Mouse (Mus musculus): ENCODE measurements around the gene Csgalnact2. TPM values are rescaled to one million over a fixed set of nuclear protein-coding genes. Genes with fewer than 3 reads are reported as not detected.

The Csgalnact2 gene
- polyA plus RNA-seq, 1 experiment from 2014 or later: 15.3 TPM

DNA sequence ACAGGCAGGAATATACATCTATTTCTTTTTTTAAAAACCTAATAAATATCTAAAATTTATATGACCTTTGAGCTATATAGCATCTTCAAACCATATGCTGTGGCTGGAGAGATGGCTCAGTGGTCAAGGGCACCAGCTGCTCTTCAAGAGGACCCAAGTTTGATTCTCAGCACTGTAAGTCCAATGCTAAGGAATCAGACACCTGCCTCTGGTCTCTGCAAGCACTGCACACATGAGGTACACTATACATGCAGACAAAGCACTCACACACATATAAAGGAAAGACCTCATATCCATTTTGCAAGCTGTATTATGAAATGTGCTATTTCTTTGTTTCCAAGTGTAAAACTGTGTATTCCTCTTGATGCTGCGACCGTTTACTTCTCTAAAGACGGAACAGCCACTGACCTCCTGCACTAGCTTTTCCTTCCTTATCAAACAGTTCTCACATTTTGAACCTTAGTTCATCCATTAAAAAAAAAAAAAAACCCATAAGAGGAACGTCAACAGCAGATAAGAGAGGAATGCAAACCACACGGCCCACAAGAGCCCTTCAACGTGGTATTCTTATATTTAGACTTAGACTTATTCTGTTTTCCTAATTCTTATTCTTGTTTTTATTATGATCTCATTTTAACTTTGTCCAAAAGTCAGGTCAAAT is 11.0 kb downstream of the Csgalnact2 start:
- no peaks in the 10 kb centered on the region for H3K27me3 ChIP-seq
- H3K9ac ChIP-seq: no peak overlapping the region
- no peak overlapping the region for H3K4me3 ChIP-seq
- ATAC-seq (ENCODE audit: low FRiP score, low read depth): no peak
- H3K4me1 ChIP-seq: no peaks in the 10 kb centered on the region
- no peak overlapping the region for H3K4me2 ChIP-seq (replicated peaks)
- 71% methylated on average over 6 of the region's 6 CpGs for WGBS
- H3K27ac ChIP-seq: no peak overlapping the region
- H3K9me3 ChIP-seq: no peaks in the 10 kb centered on the region
- H3K36me3 ChIP-seq: peaks cover 17% of the 10 kb centered on the region

DNA sequence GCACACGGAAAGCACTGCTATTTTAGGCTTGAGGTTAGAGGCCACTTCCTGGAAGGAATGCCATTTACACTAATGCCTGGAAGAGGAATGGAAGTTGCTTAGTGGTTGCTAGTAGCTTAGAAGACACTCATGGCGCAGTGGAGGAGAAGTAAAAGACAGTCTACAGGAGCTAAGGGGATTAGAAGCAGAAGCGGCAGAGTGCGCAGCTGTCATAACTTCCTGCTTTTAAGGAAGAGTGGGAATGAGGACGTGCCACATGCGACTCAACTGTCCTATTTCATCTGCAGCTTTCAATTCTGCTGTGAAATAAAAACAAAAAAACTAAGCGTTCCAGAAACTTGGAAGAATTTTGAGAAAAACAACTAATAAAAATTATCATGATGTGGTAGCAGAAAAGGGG is 11.7 kb downstream of the Csgalnact2 start:
- H3K4me2 ChIP-seq (replicated peaks): no peak overlapping the region
- H3K4me3 ChIP-seq: no peak overlapping the region
- peaks cover 25% of the 10 kb centered on the region for H3K36me3 ChIP-seq
- WGBS: 77% methylated on average over 7 of the region's 7 CpGs
- no peaks in the 10 kb centered on the region for H3K4me1 ChIP-seq
- no peak overlapping the region for H3K9ac ChIP-seq
- no peaks in the 10 kb centered on the region for H3K27me3 ChIP-seq
- H3K27ac ChIP-seq: no peak overlapping the region
- ATAC-seq (ENCODE audit: low FRiP score, low read depth): no peak
- H3K9me3 ChIP-seq: no peaks in the 10 kb centered on the region

DNA sequence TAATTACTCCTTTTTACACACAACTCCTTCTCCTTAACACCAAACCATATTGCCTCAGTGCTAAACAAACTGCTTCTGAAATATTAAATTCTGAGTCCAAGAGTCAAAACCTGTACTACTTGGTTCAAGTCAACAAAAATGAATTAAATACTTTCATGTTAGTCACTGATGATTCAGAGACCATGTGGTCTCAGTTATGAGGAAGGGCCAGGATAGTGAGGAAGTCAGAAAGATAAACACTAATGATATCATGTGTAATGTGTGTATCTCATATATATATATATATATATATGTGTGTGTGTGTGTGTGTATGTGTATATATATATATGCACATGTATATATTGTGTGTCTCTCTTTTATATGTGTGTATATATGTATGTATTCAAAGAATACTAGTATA is 12.4 kb downstream of the Csgalnact2 start:
- Histone ChIP-seq H3K4me2 (replicated peaks) (no peak overlapping the region), H3K4me3 (no peak overlapping the region), H3K36me3 (peaks cover 31% of the 10 kb centered on the region), H3K27me3 (no peaks in the 10 kb centered on the region), H3K9ac (no peak overlapping the region), H3K27ac (no peak overlapping the region), H3K9me3 (no peaks in the 10 kb centered on the region), H3K4me1 (no peaks in the 10 kb centered on the region)
- no peak for ATAC-seq (ENCODE audit: low FRiP score, low read depth)

DNA sequence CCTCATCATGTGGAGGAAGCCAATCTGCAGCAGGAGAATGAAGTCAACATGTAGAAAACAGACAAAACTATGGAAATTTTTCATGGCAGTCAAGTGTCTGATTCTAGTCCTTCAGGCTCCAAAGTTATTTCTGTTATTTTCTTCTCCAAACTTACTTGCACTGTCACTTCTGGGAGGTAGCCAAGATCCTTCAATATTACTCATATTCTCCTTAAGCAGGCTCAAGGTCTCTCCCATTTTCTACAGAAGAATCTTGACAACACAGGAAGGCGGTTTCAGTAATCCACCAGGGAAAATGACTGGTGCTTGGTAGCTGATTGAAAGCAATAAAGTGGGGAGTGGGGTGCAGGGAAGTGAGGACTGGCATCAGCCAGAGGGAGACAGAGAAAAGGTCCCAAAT is 16.2 kb downstream of the Csgalnact2 start:
- WGBS: 87% methylated on average over 1 of the region's 1 CpGs
- no peak overlapping the region for H3K4me2 ChIP-seq (replicated peaks)
- H3K4me3 ChIP-seq: no peak overlapping the region
- no peaks in the 10 kb centered on the region for H3K27me3 ChIP-seq
- H3K9me3 ChIP-seq: no peaks in the 10 kb centered on the region
- H3K9ac ChIP-seq: no peak overlapping the region
- ATAC-seq (ENCODE audit: low FRiP score, low read depth): no peak
- no peaks in the 10 kb centered on the region for H3K4me1 ChIP-seq
- H3K27ac ChIP-seq: no peak overlapping the region
- peaks cover 42% of the 10 kb centered on the region for H3K36me3 ChIP-seq

DNA sequence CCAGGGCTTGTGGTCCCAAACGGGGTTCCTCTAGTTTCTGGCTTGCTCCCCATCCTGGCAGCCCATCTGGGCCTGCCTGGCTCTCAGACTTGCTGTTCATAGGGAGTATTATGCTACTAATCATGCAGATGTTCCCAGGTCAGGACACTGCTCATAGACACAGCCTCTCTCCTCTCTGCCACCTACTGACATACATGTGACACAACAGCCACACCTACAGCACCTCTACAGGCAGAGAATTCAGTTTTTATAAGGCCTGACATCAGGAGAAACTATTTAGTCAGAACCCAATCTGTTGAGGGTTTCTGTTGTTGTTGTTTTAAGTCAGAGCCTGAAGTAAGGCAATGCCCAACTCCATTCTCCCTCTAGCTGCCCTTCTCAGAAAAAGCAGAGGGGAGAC is 27.1 kb downstream of the Csgalnact2 start:
- no peak overlapping the region for H3K4me2 ChIP-seq (replicated peaks)
- no peak overlapping the region for H3K27ac ChIP-seq
- H3K36me3 ChIP-seq: peaks cover 43% of the 10 kb centered on the region
- 65% methylated on average over 1 of the region's 1 CpGs for WGBS
- H3K27me3 ChIP-seq: no peaks in the 10 kb centered on the region
- no peak overlapping the region for H3K9ac ChIP-seq
- no peaks in the 10 kb centered on the region for H3K4me1 ChIP-seq
- H3K9me3 ChIP-seq: no peaks in the 10 kb centered on the region
- H3K4me3 ChIP-seq: no peak overlapping the region
- no peak for ATAC-seq (ENCODE audit: low FRiP score, low read depth)

DNA sequence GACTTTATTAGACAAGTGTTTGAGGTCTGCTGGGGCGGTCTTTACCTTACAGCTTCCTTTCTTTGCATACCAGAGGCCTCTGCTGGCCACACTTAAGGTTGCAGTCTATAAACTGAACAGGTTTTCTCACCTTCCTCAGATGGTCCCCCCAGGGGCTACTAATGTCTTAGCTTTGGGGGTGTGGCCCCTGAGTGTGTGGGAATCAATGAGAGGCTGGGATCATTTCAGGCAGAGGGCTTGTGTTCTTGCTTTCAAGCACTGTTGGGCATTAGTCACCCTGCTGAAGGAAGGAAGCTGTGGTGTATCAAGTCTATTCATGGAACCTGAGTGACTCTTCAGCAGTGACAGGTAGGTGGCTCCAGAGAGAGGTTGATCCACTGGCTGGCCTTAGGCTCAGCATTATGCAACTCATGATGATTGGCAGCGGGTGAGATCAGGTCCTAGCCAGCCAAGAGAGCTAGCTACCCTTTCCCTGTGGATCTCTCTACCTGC is 39.6 kb downstream of the Csgalnact2 start:
- no peaks in the 10 kb centered on the region for H3K9me3 ChIP-seq
- no peak overlapping the region for H3K4me2 ChIP-seq (replicated peaks)
- H3K9ac ChIP-seq: no peak overlapping the region
- no peak overlapping the region for H3K27ac ChIP-seq
- H3K27me3 ChIP-seq: no peaks in the 10 kb centered on the region
- no peak overlapping the region for H3K4me3 ChIP-seq
- H3K36me3 ChIP-seq: no peaks in the 10 kb centered on the region
- H3K4me1 ChIP-seq: no peaks in the 10 kb centered on the region
- WGBS: 38% methylated on average over 2 of the region's 2 CpGs
- ATAC-seq (ENCODE audit: low FRiP score, low read depth): no peak

DNA sequence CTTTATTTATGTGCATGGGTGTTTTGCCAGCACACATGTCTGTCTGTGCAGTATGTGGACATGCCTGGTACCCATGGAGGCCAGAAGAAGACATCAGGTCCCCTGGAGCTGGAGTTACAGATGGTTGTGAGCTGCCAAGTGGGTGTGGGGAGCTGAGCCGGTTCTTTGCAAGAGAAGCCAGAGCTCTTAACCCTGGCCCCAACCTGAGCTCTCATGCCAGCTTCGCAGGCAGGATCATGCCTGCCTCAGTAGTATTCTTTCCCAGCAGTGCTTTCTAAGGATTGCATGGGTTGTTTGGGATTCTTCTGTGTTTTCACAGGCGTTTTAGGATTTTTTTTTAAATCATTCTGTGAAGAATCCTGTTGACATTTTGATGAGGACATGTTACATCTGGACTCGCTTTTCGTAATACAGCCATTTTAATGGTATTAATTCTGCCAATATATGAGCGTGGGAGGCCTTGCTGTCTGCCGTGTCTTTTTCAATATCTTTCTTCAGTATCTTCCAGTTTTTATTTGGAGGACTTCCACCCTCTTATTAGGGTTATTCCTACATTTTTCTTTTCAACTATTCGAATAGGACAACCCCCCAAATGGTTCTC is 41.1 kb downstream of the Csgalnact2 start:
- H3K9me3 ChIP-seq: no peaks in the 10 kb centered on the region
- H3K36me3 ChIP-seq: no peaks in the 10 kb centered on the region
- ATAC-seq (ENCODE audit: low FRiP score, low read depth): no peak
- no peak overlapping the region for H3K9ac ChIP-seq
- 75% methylated on average over 8 of the region's 8 CpGs for WGBS
- H3K4me3 ChIP-seq: no peak overlapping the region
- no peaks in the 10 kb centered on the region for H3K4me1 ChIP-seq
- H3K4me2 ChIP-seq (replicated peaks): no peak overlapping the region
- H3K27ac ChIP-seq: no peak overlapping the region
- H3K27me3 ChIP-seq: no peaks in the 10 kb centered on the region

DNA sequence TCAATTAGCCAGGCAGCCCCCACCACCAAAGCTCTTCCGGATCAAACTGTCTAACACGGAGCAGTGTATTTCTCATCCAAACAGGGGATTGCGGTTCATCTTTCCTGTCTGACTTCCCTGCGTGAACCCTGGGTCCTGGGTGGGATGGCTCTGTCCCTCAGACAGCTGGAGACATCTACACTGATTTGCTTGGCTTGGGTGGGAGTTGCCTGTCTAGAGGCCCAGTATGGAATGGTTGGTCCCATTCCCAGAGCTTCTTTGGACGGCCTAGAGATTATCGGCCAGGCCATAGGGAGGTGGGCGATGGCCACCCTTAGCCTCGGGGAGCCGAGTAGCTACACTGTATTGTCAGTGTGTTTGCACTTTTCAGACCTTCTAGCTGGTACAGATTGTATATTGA is 48.1 kb downstream of the Csgalnact2 start:
- Histone ChIP-seq H3K27ac (no peak overlapping the region), H3K9ac (no peak overlapping the region)

DNA sequence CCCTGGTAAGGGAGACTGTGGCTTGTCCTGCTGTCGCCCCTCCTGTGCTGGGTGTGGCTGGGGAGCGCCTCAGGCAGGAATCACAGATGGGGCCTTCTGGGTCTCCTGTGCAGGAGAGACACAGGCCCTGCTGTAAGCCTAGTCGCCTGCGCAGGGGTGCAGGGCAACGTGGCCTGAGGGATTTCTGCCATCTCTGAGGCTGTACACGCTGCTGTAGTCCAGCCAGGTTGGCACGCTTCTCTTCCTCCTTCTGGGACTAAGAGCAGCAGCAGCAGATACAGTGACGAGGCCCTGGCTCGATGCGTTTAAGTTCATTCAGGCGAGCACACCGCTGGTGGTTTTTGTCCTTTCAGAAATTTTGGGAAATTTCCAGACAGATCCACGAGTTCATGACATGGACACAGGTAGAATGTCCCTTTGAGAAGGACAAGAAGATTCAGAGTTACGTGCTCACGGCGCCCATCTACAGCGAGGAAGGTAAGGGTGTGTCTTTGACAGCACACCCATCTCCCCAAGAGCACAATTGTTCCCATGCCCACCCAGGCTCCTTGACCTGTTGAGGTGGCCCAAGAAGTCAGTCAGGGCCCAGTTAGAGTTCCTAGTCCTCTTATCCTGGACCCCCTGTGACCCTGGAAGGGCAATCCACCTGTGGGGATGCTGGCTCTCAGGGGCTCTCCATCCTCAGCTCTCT is 50.0 kb downstream of the Csgalnact2 start:
- H3K9ac ChIP-seq: no peak overlapping the region
- H3K36me3 ChIP-seq: no peaks in the 10 kb centered on the region
- H3K9me3 ChIP-seq: no peaks in the 10 kb centered on the region
- ATAC-seq (ENCODE audit: low FRiP score, low read depth): no peak
- whole genome bisulfite sequencing: 81% methylated on average over 17 of the region's 17 CpGs
- H3K27me3 ChIP-seq: no peaks in the 10 kb centered on the region
- no peak overlapping the region for H3K4me2 ChIP-seq (replicated peaks)
- H3K4me1 ChIP-seq: no peaks in the 10 kb centered on the region
- no peak overlapping the region for H3K27ac ChIP-seq
- no peak overlapping the region for H3K4me3 ChIP-seq

More for the DNA sequence above, 48.1 kb downstream of the Csgalnact2 start:
- no peaks in the 10 kb centered on the region for H3K36me3 ChIP-seq
- H3K9me3 ChIP-seq: no peaks in the 10 kb centered on the region
- ATAC-seq (ENCODE audit: low FRiP score, low read depth): no peak
- H3K4me1 ChIP-seq: no peaks in the 10 kb centered on the region
- H3K27me3 ChIP-seq: no peaks in the 10 kb centered on the region
- H3K4me3 ChIP-seq: no peak overlapping the region
- no peak overlapping the region for H3K4me2 ChIP-seq (replicated peaks)
- 84% methylated on average over 9 of the region's 9 CpGs for WGBS

DNA sequence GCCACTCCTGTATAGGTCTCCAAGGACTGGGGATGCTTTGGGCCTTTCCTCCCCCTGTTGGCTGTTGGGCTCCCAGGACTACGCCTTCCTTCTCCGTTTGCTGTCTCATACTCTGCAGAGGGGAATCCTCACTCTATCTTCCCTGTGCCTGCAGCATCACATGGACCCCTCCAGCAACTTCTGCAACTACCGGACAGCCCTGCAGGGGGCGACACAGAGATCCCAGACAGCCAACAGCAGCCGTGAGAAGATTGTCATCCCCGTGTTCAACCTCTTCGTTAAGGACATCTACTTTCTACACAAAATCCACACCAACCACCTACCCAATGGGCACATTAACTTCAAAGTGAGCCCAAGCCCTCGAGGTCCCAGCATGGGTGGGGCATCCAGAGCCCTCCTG is 51.0 kb downstream of the Csgalnact2 start:
- no peaks in the 10 kb centered on the region for H3K36me3 ChIP-seq
- H3K9me3 ChIP-seq: no peaks in the 10 kb centered on the region
- no peak overlapping the region for H3K27ac ChIP-seq
- H3K4me3 ChIP-seq: no peak overlapping the region
- 52% methylated on average over 8 of the region's 8 CpGs for WGBS
- no peak overlapping the region for H3K9ac ChIP-seq
- no peaks in the 10 kb centered on the region for H3K4me1 ChIP-seq
- ATAC-seq (ENCODE audit: low FRiP score, low read depth): no peak
- H3K4me2 ChIP-seq (replicated peaks): no peak overlapping the region
- H3K27me3 ChIP-seq: no peaks in the 10 kb centered on the region

DNA sequence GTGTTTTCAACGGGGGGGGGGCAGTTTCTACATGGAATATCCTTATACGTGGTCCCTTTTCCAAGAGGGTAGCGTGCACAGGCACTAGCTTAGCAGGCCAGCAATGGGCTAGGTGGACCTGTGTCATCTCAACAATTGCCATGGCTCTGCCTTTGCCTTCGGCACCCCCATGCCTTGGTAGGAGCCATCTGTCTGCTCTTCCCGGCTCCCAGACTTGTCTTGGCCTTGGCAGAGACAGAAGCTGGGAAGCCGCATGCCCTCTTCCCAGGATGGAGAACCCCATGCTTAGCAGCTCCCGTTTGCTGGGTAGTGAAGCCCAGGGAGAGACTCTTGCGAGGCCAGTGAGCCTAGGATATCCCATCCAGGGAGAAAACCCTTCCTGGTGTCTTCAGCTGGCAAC is 54.3 kb downstream of the Csgalnact2 start:
- Histone ChIP-seq H3K27ac (no peak overlapping the region), H3K4me3 (no peak overlapping the region), H3K9ac (no peak overlapping the region), H3K4me1 (no peaks in the 10 kb centered on the region), H3K4me2 (replicated peaks) (no peak overlapping the region), H3K27me3 (peaks cover 8% of the 10 kb centered on the region; the same call in 1 of the 2 replicates), H3K9me3 (no peaks in the 10 kb centered on the region), H3K36me3 (no peaks in the 10 kb centered on the region)
- 84% methylated on average over 8 of the region's 8 CpGs for WGBS
- no peak for ATAC-seq (ENCODE audit: low FRiP score, low read depth)

DNA sequence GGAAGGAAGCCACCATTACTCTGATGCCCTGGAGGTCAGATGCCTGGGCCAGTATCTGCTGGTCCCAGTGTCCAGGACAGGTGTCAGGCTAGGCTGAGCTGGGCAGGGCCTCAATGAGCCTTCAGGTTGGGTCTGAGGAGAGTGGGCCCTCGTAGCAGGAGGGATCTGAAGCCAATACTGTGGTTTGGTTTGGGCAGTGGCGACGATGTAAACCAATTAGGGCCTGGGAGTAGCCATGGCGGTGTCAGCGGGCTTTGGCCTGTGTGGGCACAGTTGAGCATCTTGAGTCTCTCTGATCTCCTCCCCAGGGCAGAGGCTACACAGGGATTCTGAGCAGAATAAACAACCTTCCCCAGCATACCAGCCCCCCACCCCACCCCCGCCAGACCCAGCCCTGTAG is 55.3 kb downstream of the Csgalnact2 start:
- H3K27ac ChIP-seq: no peak overlapping the region
- H3K4me3 ChIP-seq: no peak overlapping the region
- ATAC-seq (ENCODE audit: low FRiP score, low read depth): no peak
- H3K9me3 ChIP-seq: no peaks in the 10 kb centered on the region
- no peaks in the 10 kb centered on the region for H3K4me1 ChIP-seq
- no peak overlapping the region for H3K4me2 ChIP-seq (replicated peaks)
- H3K9ac ChIP-seq: no peak overlapping the region
- peaks cover 8% of the 10 kb centered on the region; the same call in 1 of the 2 replicates for H3K27me3 ChIP-seq
- no peaks in the 10 kb centered on the region for H3K36me3 ChIP-seq
- WGBS: 71% methylated on average over 6 of the region's 6 CpGs

Data from limb, embryonic 13.5 days (tissue).